ENCODE assay signal across 8 mouse cellular contexts in genomic region chr6:87002521-87003055, GRCm38 (mm10). TPM values are rescaled to one million over a fixed set of nuclear protein-coding genes. Genes with fewer than 3 reads are reported as not detected.
DNase-seq lines count a peak whose midpoint lies in the region; ATAC-seq lines count a peak whose summit lies in the region.

No protein-coding gene starts in this region.

- no peak overlapping the region for H3K9ac ChIP-seq in hindbrain, embryonic 16.5 days (ENCODE audit: low read depth, low read length)

- no peak overlapping the region for H3K27ac ChIP-seq in hindbrain, embryonic 16.5 days (ENCODE audit: low read depth, low read length)

- peak; percentile 70 for DNase-seq in WW6 (ENCODE audit: low read depth, low spot score)
- peak; percentile 92 to 95 for DNase-seq in cerebellum, postnatal 10 days
- DNase-seq in frontal cortex, postnatal 25 days (ENCODE audit: low spot score in 2 of 2): peak; percentile 78 to 80
- DNase-seq in left cerebral cortex, adult 18-20 months (ENCODE audit: low spot score in 2 of 2): peak; percentile 84 to 87
- peak; percentile 65 to 74 for DNase-seq in right cerebral cortex, postnatal 36 days (ENCODE audit: low spot score in 2 of 2)
- peak; percentile 56 to 88 for DNase-seq in urinary bladder, postnatal 4 days (ENCODE audit: low spot score in 2 of 2)

- H3K36me3 ChIP-seq in hindbrain, embryonic 16.5 days (ENCODE audit: control insufficient read depth, insufficient read depth, low read length): no peaks in the 10 kb centered on the region
- H3K36me3 ChIP-seq in megakaryocyte, embryonic 14.5 days (replicated peaks; ENCODE audit: low read length): peaks cover 28% of the 10 kb centered on the region

- no peaks in the 10 kb centered on the region for H3K4me1 ChIP-seq in hindbrain, embryonic 16.5 days (ENCODE audit: control insufficient read depth, insufficient read depth, low read depth, low read length)
- peaks cover 33% of the 10 kb centered on the region for H3K4me1 ChIP-seq in megakaryocyte, embryonic 14.5 days

- ATAC-seq in hindbrain, embryonic 16.5 days: peak; percentile 78

- H3K9me3 ChIP-seq in hindbrain, embryonic 16.5 days (ENCODE audit: control insufficient read depth, low read length): no peaks in the 10 kb centered on the region
- H3K9me3 ChIP-seq in megakaryocyte, embryonic 14.5 days: no peaks in the 10 kb centered on the region

- no peak overlapping the region for H3K4me2 ChIP-seq in hindbrain, embryonic 16.5 days (ENCODE audit: low read length)

- no peaks in the 10 kb centered on the region for H3K27me3 ChIP-seq in hindbrain, embryonic 16.5 days (replicated peaks; ENCODE audit: control insufficient read depth, insufficient read depth, low read length)
- H3K27me3 ChIP-seq in megakaryocyte, embryonic 14.5 days (replicated peaks): no peaks in the 10 kb centered on the region

- no peak overlapping the region for H3K4me3 ChIP-seq in hindbrain, embryonic 16.5 days (ENCODE audit: low read length)
- peak overlapping the region; percentile 78 for H3K4me3 ChIP-seq in megakaryocyte, embryonic 14.5 days (replicated peaks)

- 39% methylated on average over 8 of the region's 8 CpGs for WGBS in hindbrain, embryonic 16.5 days

RNA-seq across cellular contexts. Expression of gene Nfu1, which starts 6.4 kb away (rescaled TPM):
- polyA plus RNA-seq in hindbrain, embryonic 16.5 days (2015; fragmentation: Nextera tagmentation; extraction: Ambion mirVana): 144 and 154 TPM in 2 replicates
- total RNA-seq in left cerebral cortex, adult 18-20 months (2021): 10 to 100 TPM; 56.8 to 63.7 TPM
- polyA plus RNA-seq in megakaryocyte, embryonic 14.5 days (2012; ENCODE audit: insufficient read depth, low replicate concordance): 57.0 and 66.2 TPM in 2 replicates

RNA-seq across cellular contexts. Expression of gene Gfpt1, which starts 40.1 kb away (rescaled TPM):
- 19.8 and 22.7 TPM in 2 replicates for polyA plus RNA-seq in hindbrain, embryonic 16.5 days (2015; fragmentation: Nextera tagmentation; extraction: Ambion mirVana)
- 10 to 100 TPM; 53.1 to 57.6 TPM for total RNA-seq in left cerebral cortex, adult 18-20 months (2021)
- polyA plus RNA-seq in megakaryocyte, embryonic 14.5 days (2012; ENCODE audit: insufficient read depth, low replicate concordance): 7.1 and 10.6 TPM in 2 replicates
